In the genomic region with DNA sequence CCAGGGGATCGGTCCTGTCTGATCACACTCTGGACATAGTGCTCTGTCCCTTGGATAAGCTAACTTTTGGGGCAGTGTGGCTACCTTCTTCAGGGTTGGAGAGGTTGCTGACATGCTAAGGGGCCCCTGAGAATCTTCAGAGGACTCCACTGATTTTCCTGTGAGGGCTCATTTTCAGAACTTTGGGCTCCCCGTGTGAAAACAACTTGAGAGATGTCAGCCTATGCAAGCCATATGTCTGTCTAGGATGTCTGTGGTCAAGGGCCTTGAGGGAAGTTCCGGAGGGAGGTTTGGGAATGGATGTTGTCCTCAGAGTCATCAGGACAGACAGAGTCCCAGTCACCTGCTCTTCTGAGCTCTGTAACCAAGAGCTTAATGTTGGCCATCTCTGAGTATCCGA, we compare ENCODE assay signal across 8 mouse cellular contexts. TPM values are rescaled to one million over a fixed set of nuclear protein-coding genes. Genes with fewer than 3 reads are reported as not detected.
DNase-seq lines count a peak whose midpoint lies in the region; ATAC-seq and TF ChIP-seq lines count a peak whose summit lies in the region.
"Had no signal": no experiment of that assay in that cellular context is flagged by ENCODE, and none has a peak within 500 bp of the region (broad histone marks: within the 10 kb centered on the region; RNA-seq: fewer than 3 reads in every experiment).

No protein-coding gene starts in this region.

- H3K27me3 ChIP-seq in lung, embryonic 14.5 days (ENCODE audit: insufficient read depth, low read length) = no peaks in the 10 kb centered on the region
- H3K27me3 ChIP-seq in forebrain, embryonic 13.5 days = no peaks in the 10 kb centered on the region
- no peaks in the 10 kb centered on the region for H3K27me3 ChIP-seq in limb, embryonic 10.5 days (ENCODE audit: low read depth, poor library complexity, severe bottlenecking)

- no peaks in the 10 kb centered on the region for H3K36me3 ChIP-seq in lung, embryonic 14.5 days (ENCODE audit: insufficient read depth)
- no peaks in the 10 kb centered on the region for H3K36me3 ChIP-seq in forebrain, embryonic 13.5 days (ENCODE audit: poor library complexity, severe bottlenecking)
- no peaks in the 10 kb centered on the region for H3K36me3 ChIP-seq in limb, embryonic 10.5 days

- H3K4me1 ChIP-seq in lung, embryonic 14.5 days (ENCODE audit: insufficient read depth) = peaks cover 55% of the 10 kb centered on the region
- peaks cover 61% of the 10 kb centered on the region for H3K4me1 ChIP-seq in forebrain, embryonic 13.5 days
- peaks cover 70% of the 10 kb centered on the region for H3K4me1 ChIP-seq in limb, embryonic 10.5 days
- H3K4me1 ChIP-seq in olfactory bulb, adult 2 months (ENCODE audit: control insufficient read depth, insufficient read depth, low read length) = peaks cover 26% of the 10 kb centered on the region

- H3K27ac ChIP-seq in lung, embryonic 14.5 days (ENCODE audit: low read depth) = peak overlapping the region; percentile 96
- H3K27ac ChIP-seq in forebrain, embryonic 13.5 days = peak overlapping the region; percentile 98
- H3K27ac ChIP-seq in limb, embryonic 10.5 days = peak overlapping the region; percentile 94
- peak overlapping the region; percentile 59 for H3K27ac ChIP-seq in olfactory bulb, adult 2 months (ENCODE audit: insufficient read depth, low read depth, low read length)

- H3K4me3 ChIP-seq in lung, embryonic 14.5 days (ENCODE audit: low read depth, low read length) = peak overlapping the region; percentile 28
- H3K4me3 ChIP-seq in forebrain, embryonic 13.5 days = peak overlapping the region; percentile 32
- peak overlapping the region; percentile 46 for H3K4me3 ChIP-seq in limb, embryonic 10.5 days
- H3K4me3 ChIP-seq in olfactory bulb, adult 2 months (ENCODE audit: insufficient read depth, low read depth, low read length) = no peak overlapping the region

- no peak for TF ChIP-seq CTCF in lung, embryonic 14.5 days (IDR thresholded peaks at IDR 0.05; ENCODE audit: low read depth)
- TF ChIP-seq CTCF in olfactory bulb, adult 2 months (IDR thresholded peaks at IDR 0.05; ENCODE audit: insufficient read depth, low read depth, low read length) = no peak

- intact Hi-C loops in gastrocnemius, postnatal 36 days (cut with DNase I) = no loop called here

- peak overlapping the region; percentile 64 for H3K4me2 ChIP-seq in lung, embryonic 14.5 days
- H3K4me2 ChIP-seq in forebrain, embryonic 13.5 days = peak overlapping the region; percentile 58

- H3K9ac ChIP-seq in lung, embryonic 14.5 days = peak overlapping the region; percentile 45
- H3K9ac ChIP-seq in forebrain, embryonic 13.5 days = peak overlapping the region; percentile 64

- peak; percentile 30 for DNase-seq in lung, embryonic 14.5 days
- no peak for DNase-seq in lung, postnatal 36 days
- no peak for DNase-seq in limb, embryonic 10.5 days (ENCODE audit: low spot score)
- no peak for DNase-seq in gastrocnemius, postnatal 36 days
- no peak for DNase-seq in yolk sac, embryonic 10.5 days (ENCODE audit: low spot score)
- DNase-seq: cerebellum, adult 8-10 months had no signal

- 33% methylated on average over 4 of the region's 4 CpGs for WGBS in lung, embryonic 14.5 days
- whole genome bisulfite sequencing in forebrain, embryonic 13.5 days = 35% methylated on average over 4 of the region's 4 CpGs
- WGBS in limb, embryonic 10.5 days = 47% methylated on average over 4 of the region's 4 CpGs
- WGBS in olfactory bulb, adult 2 months = 53% methylated on average over 4 of the region's 4 CpGs

- no peak for TF ChIP-seq POLR2A in olfactory bulb, adult 2 months (IDR thresholded peaks at IDR 0.05; ENCODE audit: insufficient read depth, low read depth, low read length)

- no peaks in the 10 kb centered on the region for H3K9me3 ChIP-seq in lung, embryonic 14.5 days (ENCODE audit: low read depth, low read length)
- no peaks in the 10 kb centered on the region for H3K9me3 ChIP-seq in forebrain, embryonic 13.5 days (replicated peaks)
- no peaks in the 10 kb centered on the region for H3K9me3 ChIP-seq in limb, embryonic 10.5 days (replicated peaks)

- no peak for ATAC-seq in lung, embryonic 14.5 days (ENCODE audit: insufficient read depth)
- ATAC-seq in forebrain, embryonic 13.5 days = no peak

RNA-seq across cellular contexts. Expression of a gene that starts 34.7 kb away (rescaled TPM):
- 86.6 and 86.9 TPM in 2 replicates for polyA plus RNA-seq in lung, embryonic 14.5 days (2014; fragmentation: Nextera tagmentation; extraction: Ambion mirVana)
- 89.8 and 98.0 TPM in 2 replicates for polyA plus RNA-seq in forebrain, embryonic 13.5 days (2015; fragmentation: Nextera tagmentation; extraction: Ambion mirVana)
- 111 and 130 TPM in 2 replicates for polyA plus RNA-seq in limb, embryonic 10.5 days (2016; fragmentation: Nextera tagmentation; extraction: Ambion mirVana)
- polyA plus RNA-seq in olfactory bulb, adult 2 months (2012; ENCODE audit: insufficient read depth, insufficient read length, low replicate concordance, missing spikeins) = not detected in 2 replicates
- total RNA-seq in gastrocnemius, postnatal 36 days (2021) = 1 to 10 TPM; 4.9 to 6.8 TPM
